Mouse (Mus musculus) WW6 (cell line): Measurements from ENCODE around the gene Dcaf11.

Source experiments
- DNase-seq: peaks from one replicate; pipeline ENCODE4 v3.0.0-alpha.2; 2013; ENCODE audit warnings: low read depth, low spot score

Gene Dcaf11

GRCm38 (mm10) chr14:55557003-55557402 lies 2.8 kb upstream of the Dcaf11 start:
- no peak for DNase-seq

GRCm38 (mm10) chr14:55557587-55557986 lies 2.2 kb upstream of the Dcaf11 start:
- DNase-seq = no peak

- no peak for DNase-seq
These were observed 912 bp upstream of the Dcaf11 start for GRCm38 (mm10) chr14:55558740-55559448.

GRCm38 (mm10) chr14:55560202-55561073 lies 632 bp downstream of the Dcaf11 start, which contains the start of gene A730061H03Rik:
Gene A730061H03Rik (minus strand): TSS chr14:55560406.
- DNase-seq = peak; percentile 98

GRCm38 (mm10) chr14:55561860-55562259 lies 2.1 kb downstream of the Dcaf11 start:
- no peak for DNase-seq

GRCm38 (mm10) chr14:55563249-55563648 lies 3.4 kb downstream of the Dcaf11 start:
- DNase-seq = no peak

- DNase-seq = no peak
These were observed 5.9 kb downstream of the Dcaf11 start for GRCm38 (mm10) chr14:55565748-55566147.

- no peak for DNase-seq
These were observed 7.7 kb downstream of the Dcaf11 start for GRCm38 (mm10) chr14:55567496-55567895.

GRCm38 (mm10) chr14:55570588-55570987 lies 10.8 kb downstream of the Dcaf11 start:
- no peak for DNase-seq

GRCm38 (mm10) chr14:55571760-55572159 lies 12.0 kb downstream of the Dcaf11 start:
- DNase-seq = no peak

GRCm38 (mm10) chr14:55575302-55575701 lies 15.5 kb downstream of the Dcaf11 start, which contains the start of gene Fitm1:
Gene Fitm1 (plus strand): TSS chr14:55575617.
- DNase-seq = no peak

GRCm38 (mm10) chr14:55575711-55576110 lies 15.9 kb downstream of the Dcaf11 start:
- no peak for DNase-seq

GRCm38 (mm10) chr14:55576376-55576775 lies 16.6 kb downstream of the Dcaf11 start:
- DNase-seq = no peak

- DNase-seq = no peak
These were observed 18.3 kb downstream of the Dcaf11 start, which contains the start of gene Psme1 for GRCm38 (mm10) chr14:55577871-55578667. Gene Psme1 (plus strand): TSS chr14:55578123.

- no peak for DNase-seq
These were observed 19.0 kb downstream of the Dcaf11 start for GRCm38 (mm10) chr14:55578668-55579269.

GRCm38 (mm10) chr14:55579511-55580496 lies 20.0 kb downstream of the Dcaf11 start:
- DNase-seq = no peak

- DNase-seq = no peak
These were observed 20.9 kb downstream of the Dcaf11 start for GRCm38 (mm10) chr14:55580731-55581130.

GRCm38 (mm10) chr14:55581981-55582681 lies 22.3 kb downstream of the Dcaf11 start:
- no peak for DNase-seq

- no peak for DNase-seq
These were observed 24.5 kb downstream of the Dcaf11 start for GRCm38 (mm10) chr14:55584303-55584701.
